Mouse (Mus musculus): ENCODE measurements around the gene Adat1.
"Not testable (repeated sequence)": the region's sequence is repeated elsewhere in the genome, so short reads cannot be mapped to it uniquely, and the experiment has no call there.

Adat1 gene

GRCm38 (mm10) chr8:111939516-111940142, 52.5 kb downstream of the Adat1 start:
- DNase-seq (ENCODE audit: low spot score in 2 of 2) = peak; percentile 60 to 73

- not testable (repeated sequence) for DNase-seq (ENCODE audit: low spot score in 2 of 2)
Observed at GRCm38 (mm10) chr8:111938076-111938985, 53.8 kb downstream of the Adat1 start.

- no peak for DNase-seq (ENCODE audit: low spot score in 2 of 2)
Observed at GRCm38 (mm10) chr8:111937184-111937583, 54.9 kb downstream of the Adat1 start.

GRCm38 (mm10) chr8:111934201-111934600, 57.9 kb downstream of the Adat1 start:
- DNase-seq (ENCODE audit: low spot score in 2 of 2) = no peak

- DNase-seq (ENCODE audit: low spot score in 2 of 2) = peak; percentile 92 to 93
Observed at GRCm38 (mm10) chr8:111933348-111934076, 58.6 kb downstream of the Adat1 start, which contains the start of gene Tmem231. Tmem231 (minus strand) TSS chr8:111933881.

- DNase-seq (ENCODE audit: low spot score in 2 of 2) = peak; percentile 69 to 81
Observed at GRCm38 (mm10) chr8:111932580-111933336, 59.3 kb downstream of the Adat1 start.

- DNase-seq (ENCODE audit: low spot score in 2 of 2) = no peak
Observed at GRCm38 (mm10) chr8:111931721-111932120, 60.4 kb downstream of the Adat1 start.

- DNase-seq (ENCODE audit: low spot score in 2 of 2) = peak; percentile 31 to 53
Observed at GRCm38 (mm10) chr8:111929648-111930344, 62.3 kb downstream of the Adat1 start.

GRCm38 (mm10) chr8:111924976-111925375, 67.1 kb downstream of the Adat1 start:
- no peak for DNase-seq (ENCODE audit: low spot score in 2 of 2)

- peak; percentile 34 to 43 for DNase-seq (ENCODE audit: low spot score in 2 of 2)
Observed at GRCm38 (mm10) chr8:111923383-111923804, 68.7 kb downstream of the Adat1 start.

GRCm38 (mm10) chr8:111920971-111921370, 71.1 kb downstream of the Adat1 start:
- no peak for DNase-seq (ENCODE audit: low spot score in 2 of 2)

- no peak for DNase-seq (ENCODE audit: low spot score in 2 of 2)
Observed at GRCm38 (mm10) chr8:111919663-111920062, 72.4 kb downstream of the Adat1 start.
